In the genomic region with DNA sequence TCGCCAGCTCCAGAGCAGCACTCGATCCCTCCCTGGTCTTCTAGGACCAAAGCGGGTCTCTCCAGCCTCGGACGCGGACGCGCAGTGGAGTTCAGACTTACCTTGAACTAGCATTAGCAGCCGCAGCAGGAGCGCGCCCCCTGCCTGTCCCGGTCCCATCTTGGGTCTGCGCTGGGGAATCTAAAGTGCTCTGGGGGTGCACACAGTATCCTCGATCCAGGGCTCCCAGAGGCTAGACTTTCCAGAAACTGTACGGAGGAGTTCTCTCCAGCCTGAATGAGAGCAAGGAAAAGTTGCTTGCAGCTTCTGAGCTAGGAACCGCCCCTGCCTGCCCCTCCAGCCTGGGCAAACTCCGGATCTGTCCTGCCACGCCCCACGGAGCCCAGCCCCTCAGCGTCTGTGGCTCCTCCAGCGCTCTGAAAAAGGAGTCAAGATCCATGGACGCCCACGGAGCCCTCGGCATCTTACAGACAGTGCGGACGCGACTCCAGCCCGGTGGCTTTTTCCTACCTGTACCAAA, we compare ENCODE assay signal across 8 mouse cellular contexts. TPM values are rescaled to one million over a fixed set of nuclear protein-coding genes. Genes with fewer than 3 reads are reported as not detected.
DNase-seq lines count a peak whose midpoint lies in the region; ATAC-seq and TF ChIP-seq lines count a peak whose summit lies in the region.

Gene Itga2, minus strand, starts transcription at position 326 of the 520 bp plus-strand sequence.

- H3K4me3 ChIP-seq in limb, embryonic 12.5 days (replicated peaks): peak within 1 kb of the TSS; percentile 45
- peak within 1 kb of the TSS; percentile 30 for H3K4me3 ChIP-seq in midbrain, embryonic 11.5 days (ENCODE audit: low read depth, low read length)
- peak within 1 kb of the TSS; percentile 79 for H3K4me3 ChIP-seq in small intestine, adult 2 months (ENCODE audit: low read depth, low read length)

- H3K4me1 ChIP-seq in limb, embryonic 12.5 days (replicated peaks): peaks cover 10% of the 10 kb centered on the region; the same call in 1 of the 2 replicates
- peaks cover 9% of the 10 kb centered on the region for H3K4me1 ChIP-seq in midbrain, embryonic 11.5 days (ENCODE audit: control insufficient read depth, insufficient read depth, low read length)
- H3K4me1 ChIP-seq in small intestine, adult 2 months (ENCODE audit: control insufficient read depth, insufficient read depth, insufficient read length, low read length): peaks cover 4% of the 10 kb centered on the region; the same call in 1 of the 2 replicates

- H3K9me3 ChIP-seq in limb, embryonic 12.5 days: no peaks in the 10 kb centered on the region
- no peaks in the 10 kb centered on the region for H3K9me3 ChIP-seq in midbrain, embryonic 11.5 days (ENCODE audit: control insufficient read depth, low read length)

- no peaks in the 10 kb centered on the region for H3K36me3 ChIP-seq in limb, embryonic 12.5 days
- H3K36me3 ChIP-seq in midbrain, embryonic 11.5 days (ENCODE audit: control insufficient read depth, insufficient read depth, low read length): no peaks in the 10 kb centered on the region
- H3K36me3 ChIP-seq in small intestine, adult 2 months (ENCODE audit: control insufficient read depth, insufficient read depth, low read length): no peaks in the 10 kb centered on the region

- H3K27ac ChIP-seq in limb, embryonic 12.5 days: no peak within 1 kb of the TSS
- H3K27ac ChIP-seq in midbrain, embryonic 11.5 days (ENCODE audit: low read depth, low read length): no peak within 1 kb of the TSS
- peak within 1 kb of the TSS; percentile 58 for H3K27ac ChIP-seq in small intestine, adult 2 months (ENCODE audit: insufficient read depth, low read depth, low read length)

- TF ChIP-seq POLR2A in small intestine, adult 2 months (IDR thresholded peaks at IDR 0.05; ENCODE audit: low read depth, low read length): no peak

- ATAC-seq in inflammation-experienced regulatory T-cells, adult 6 months: peak; percentile 87
- peak; percentile 79 for ATAC-seq in limb, embryonic 12.5 days (ENCODE audit: insufficient number of reproducible peaks, insufficient read depth, low FRiP score, low TSS enrichment, low read depth)
- ATAC-seq in midbrain, embryonic 11.5 days (ENCODE audit: low FRiP score): peak; percentile 83

- WGBS in limb, embryonic 12.5 days: 2% methylated on average over 28 of the region's 28 CpGs
- 4% methylated on average over 28 of the region's 28 CpGs for WGBS in midbrain, embryonic 11.5 days
- WGBS in small intestine, adult 2 months: under 1% methylated on average over 28 of the region's 28 CpGs

- intact Hi-C loops in gastrocnemius, postnatal 36 days (cut with DNase I): loop anchor here (5.0 kb wide), 1 partner anchor 100 kb away; no protein-coding TSS in a partner anchor

- H3K27me3 ChIP-seq in limb, embryonic 12.5 days: peaks cover 30% of the 10 kb centered on the region
- peaks cover 17% of the 10 kb centered on the region for H3K27me3 ChIP-seq in midbrain, embryonic 11.5 days (ENCODE audit: control insufficient read depth, insufficient read depth, low read length)
- H3K27me3 ChIP-seq in small intestine, adult 2 months (ENCODE audit: control insufficient read depth, insufficient read depth, low read length): no peaks in the 10 kb centered on the region

- H3K4me2 ChIP-seq in limb, embryonic 12.5 days: peak within 1 kb of the TSS; percentile 77
- H3K4me2 ChIP-seq in midbrain, embryonic 11.5 days: peak within 1 kb of the TSS; percentile 72

- peak; percentile 56 for TF ChIP-seq CTCF in small intestine, adult 2 months (IDR thresholded peaks at IDR 0.05; ENCODE audit: extremely low read depth, insufficient read length, insufficient replicate concordance, low read depth, low read length)

- peak within 1 kb of the TSS; percentile 50 for H3K9ac ChIP-seq in limb, embryonic 12.5 days (replicated peaks)
- peak within 1 kb of the TSS; percentile 47 for H3K9ac ChIP-seq in midbrain, embryonic 11.5 days (ENCODE audit: low read length)

- DNase-seq in adrenal gland, adult (ENCODE audit: inconsistent age in 2 of 2, low spot score in 1 of 2): peak; percentile 74 to 89
- DNase-seq in embryo, embryonic 10.5 days (ENCODE audit: low spot score): peak; percentile 78
- peak; percentile 60 to 63 for DNase-seq in gastrocnemius, postnatal 36 days
- DNase-seq in midbrain, embryonic 11.5 days (ENCODE audit: low spot score, missing footprints): peak; percentile 96
- DNase-seq in yolk sac, embryonic 10.5 days (ENCODE audit: low spot score): peak; percentile 65

RNA-seq across cellular contexts. Expression of gene Itga2, which starts in this region (rescaled TPM):
- total RNA-seq in gastrocnemius, postnatal 36 days (2021): under 1 TPM; 0.74 to 0.79 TPM
- polyA plus RNA-seq in inflammation-experienced regulatory T-cells, adult 6 months (2017; shearing (Covaris generic)): 1 to 10 TPM; 2.1 to 8.5 (median 3.8) TPM
- polyA plus RNA-seq in limb, embryonic 12.5 days (2016; fragmentation: Nextera tagmentation; extraction: Ambion mirVana): 2.4 and 2.8 TPM in 2 replicates
- 0.86 and 1.0 TPM in 2 replicates for polyA plus RNA-seq in midbrain, embryonic 11.5 days (2014; fragmentation: Nextera tagmentation; extraction: Ambion mirVana)
- polyA plus RNA-seq in small intestine, adult 2 months (2012; rRNA removed): 0.42 and 1.2 TPM in 2 replicates

Comparison
In these comparisons a context has a peak if more than half of its experiments do, and no peak if none do; other contexts are left out.
1. Peak in DNase-seq in gastrocnemius, postnatal 36 days; RNA of the gene not detected or under 1 TPM.